ENCODE assay signal across 9 mouse cellular contexts in the genomic region with DNA sequence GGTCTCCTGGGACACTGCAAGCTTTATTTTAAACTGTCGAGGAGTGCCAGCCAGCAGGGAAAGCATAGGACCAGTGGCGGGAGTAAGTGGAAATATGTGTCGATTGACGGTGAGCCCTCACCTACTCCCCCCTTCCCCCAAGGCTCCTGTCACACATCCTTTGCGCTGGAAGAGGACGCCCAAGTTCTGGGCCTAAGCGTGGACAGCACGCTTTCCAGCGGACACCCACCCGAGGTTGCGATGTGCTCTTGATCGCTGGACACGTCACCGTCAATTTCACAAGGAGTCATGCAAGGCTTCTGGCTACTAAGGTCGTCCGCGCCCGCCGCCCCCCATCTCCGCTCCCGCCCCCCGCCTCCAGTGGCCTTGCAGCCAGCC. TPM values are rescaled to one million over a fixed set of nuclear protein-coding genes. Genes with fewer than 3 reads are reported as not detected.
A peak's percentile ranks its signal among the peaks of the same experiment; 100 is the strongest.
DNase-seq lines count a peak whose midpoint lies in the region; ATAC-seq and TF ChIP-seq lines count a peak whose summit lies in the region.
"Had no signal": no experiment of that assay in that cellular context is flagged by ENCODE, and none has a peak within 500 bp of the region (broad histone marks: within the 10 kb centered on the region; RNA-seq: fewer than 3 reads in every experiment).

No protein-coding gene starts in this region.

- no peak for DNase-seq in left cerebral cortex, adult 2 months (ENCODE audit: extremely low spot score in 1 of 2, low spot score in 2 of 2)
- DNase-seq in left cerebral cortex, adult 11 months (ENCODE audit: low spot score): no peak
- no peak for DNase-seq in right cerebral cortex, adult 2 months (ENCODE audit: low spot score in 2 of 2)
- no peak for DNase-seq in adrenal gland, postnatal 25 days

- intact Hi-C loops in left cerebral cortex, adult 2 months (cut with DNase I): loop anchor here (1.0 to 5.0 kb wide), 3 partner anchors 55 to 99 kb away; partner anchors contain the start of gene Ankrd10

- H3K4me1 ChIP-seq in forebrain, embryonic 12.5 days: peaks cover 33% of the 10 kb centered on the region
- no peaks in the 10 kb centered on the region for H3K4me1 ChIP-seq in intestine, postnatal 0 days (replicated peaks; ENCODE audit: control insufficient read depth, insufficient read depth, low read length)
- H3K4me1 ChIP-seq in neural tube, embryonic 14.5 days (ENCODE audit: control insufficient read depth, insufficient read depth, low read length): peaks cover 23% of the 10 kb centered on the region

- H3K4me3 ChIP-seq in left cerebral cortex, adult 2 months: peak overlapping the region; percentile 47
- H3K4me3 ChIP-seq in forebrain, embryonic 12.5 days (replicated peaks): peak overlapping the region; percentile 80
- peak overlapping the region; percentile 65 for H3K4me3 ChIP-seq in intestine, postnatal 0 days (ENCODE audit: low read depth, low read length)
- peak overlapping the region; percentile 76 for H3K4me3 ChIP-seq in neural tube, embryonic 14.5 days (ENCODE audit: low read depth, low read length)

- peaks cover 22% of the 10 kb centered on the region; the same call in 1 of the 2 replicates for H3K27me3 ChIP-seq in forebrain, embryonic 12.5 days
- H3K27me3 ChIP-seq in intestine, postnatal 0 days (replicated peaks; ENCODE audit: control insufficient read depth, insufficient read depth, low read length): peaks cover 60% of the 10 kb centered on the region
- no peaks in the 10 kb centered on the region for H3K27me3 ChIP-seq in neural tube, embryonic 14.5 days (ENCODE audit: control insufficient read depth, insufficient read depth, low read length)

- peak; percentile 47 for ATAC-seq in forebrain, embryonic 12.5 days (ENCODE audit: low FRiP score)
- no peak for ATAC-seq in intestine, postnatal 0 days
- peak; percentile 35 for ATAC-seq in neural tube, embryonic 14.5 days (ENCODE audit: low read depth)
- no peak for ATAC-seq in erythroid progenitor cell, adult 5-6 weeks (replicated peaks; ENCODE audit: low FRiP score, poor library complexity, severe bottlenecking)

- H3K27ac ChIP-seq in left cerebral cortex, adult 2 months: peak overlapping the region; percentile 88
- peak overlapping the region; percentile 99 for H3K27ac ChIP-seq in forebrain, embryonic 12.5 days
- H3K27ac ChIP-seq in intestine, postnatal 0 days (ENCODE audit: low read depth, low read length): no peak overlapping the region
- peak overlapping the region; percentile 100 for H3K27ac ChIP-seq in neural tube, embryonic 14.5 days (ENCODE audit: low read depth, low read length)

- H3K9ac ChIP-seq in forebrain, embryonic 12.5 days: peak overlapping the region; percentile 93
- 0 out of 2 replicates have a peak overlapping the region, but pooled peaks have one; percentile 17 for H3K9ac ChIP-seq in intestine, postnatal 0 days (ENCODE audit: low read depth, low read length)
- H3K9ac ChIP-seq in neural tube, embryonic 14.5 days (replicated peaks; ENCODE audit: low read depth, low read length): peak overlapping the region; percentile 97

- H3K9me3 ChIP-seq in forebrain, embryonic 12.5 days: no peaks in the 10 kb centered on the region
- H3K9me3 ChIP-seq in intestine, postnatal 0 days (ENCODE audit: control insufficient read depth): no peaks in the 10 kb centered on the region
- no peaks in the 10 kb centered on the region for H3K9me3 ChIP-seq in neural tube, embryonic 14.5 days (ENCODE audit: control insufficient read depth, low read length)

- under 1% methylated on average over 22 of the region's 22 CpGs for WGBS in forebrain, embryonic 12.5 days
- 4% methylated on average over 22 of the region's 22 CpGs for WGBS in intestine, postnatal 0 days
- WGBS in neural tube, embryonic 14.5 days: under 1% methylated on average over 19 of the region's 22 CpGs

- TF ChIP-seq CTCF in left cerebral cortex, adult 2 months (IDR thresholded peaks at IDR 0.05): no peak
- no peak for TF ChIP-seq CTCF in intestine, postnatal 0 days (IDR thresholded peaks at IDR 0.05; ENCODE audit: low read depth)

- H3K36me3 ChIP-seq in forebrain, embryonic 12.5 days (replicated peaks): 0 out of 2 replicates have a peak, but pooled peaks cover 2% of the 10 kb centered on the region
- no peaks in the 10 kb centered on the region for H3K36me3 ChIP-seq in intestine, postnatal 0 days (ENCODE audit: control insufficient read depth, insufficient read depth)
- H3K36me3 ChIP-seq in neural tube, embryonic 14.5 days (ENCODE audit: control insufficient read depth, insufficient read depth, low read length): no peaks in the 10 kb centered on the region

- H3K4me2 ChIP-seq in forebrain, embryonic 12.5 days: peak overlapping the region; percentile 74
- peak overlapping the region; percentile 94 for H3K4me2 ChIP-seq in intestine, postnatal 0 days (replicated peaks; ENCODE audit: low read depth)
- H3K4me2 ChIP-seq in neural tube, embryonic 14.5 days (ENCODE audit: low read depth, low read length): peak overlapping the region; percentile 54

RNA-seq across cellular contexts. Expression of gene Arhgef7, which starts 0.3 kb away (rescaled TPM):
- total RNA-seq in left cerebral cortex, adult 2 months (2021): 100 to 1,000 TPM; 129 to 140 TPM
- 78.8 and 82.1 TPM in 2 replicates for polyA plus RNA-seq in forebrain, embryonic 12.5 days (2016; fragmentation: Nextera tagmentation; extraction: Ambion mirVana)
- polyA plus RNA-seq in intestine, postnatal 0 days (2015; fragmentation: Nextera tagmentation; extraction: Ambion mirVana): 14.5 and 14.9 TPM in 2 replicates
- polyA plus RNA-seq in neural tube, embryonic 14.5 days (2014; fragmentation: Nextera tagmentation; extraction: Ambion mirVana): 79.2 and 82.1 TPM in 2 replicates
- 4.3 and 12.2 TPM in 2 replicates for total RNA-seq in erythroid progenitor cell, adult 5-6 weeks (2015; ENCODE audit: low replicate concordance)
- 12.9 and 15.0 TPM in 2 replicates for total RNA-seq in erythroid progenitor cell, adult 5-6 weeks (2017; ENCODE audit: low replicate concordance)
- total RNA-seq in adrenal gland, postnatal 25 days (2021): 47.8 and 56.5 TPM in 2 replicates

RNA-seq across cellular contexts. Expression of gene 1700016D06Rik, which starts 26.4 kb away (rescaled TPM):
- not detected for total RNA-seq in left cerebral cortex, adult 2 months (2021)
- polyA plus RNA-seq in forebrain, embryonic 12.5 days (2016; fragmentation: Nextera tagmentation; extraction: Ambion mirVana): not detected in 2 replicates
- not detected in 2 replicates for polyA plus RNA-seq in intestine, postnatal 0 days (2015; fragmentation: Nextera tagmentation; extraction: Ambion mirVana)
- polyA plus RNA-seq in neural tube, embryonic 14.5 days (2014; fragmentation: Nextera tagmentation; extraction: Ambion mirVana): not detected in 2 replicates
- total RNA-seq in erythroid progenitor cell, adult 5-6 weeks (2015; ENCODE audit: low replicate concordance): not detected in 2 replicates
- not detected in 2 replicates for total RNA-seq in erythroid progenitor cell, adult 5-6 weeks (2017; ENCODE audit: low replicate concordance)
- not detected in 2 replicates for total RNA-seq in adrenal gland, postnatal 25 days (2021)
- total RNA-seq: layer of hippocampus, postnatal 25 days had no signal

Comparison
In these comparisons a context has a peak if more than half of its experiments do, and no peak if none do; other contexts are left out.
1. ATAC-seq: peak in forebrain, embryonic 12.5 days (single experiment) and neural tube, embryonic 14.5 days (single experiment); none in intestine, postnatal 0 days (single experiment) and erythroid progenitor cell, adult 5-6 weeks (single experiment).
2. H3K9ac ChIP-seq: peak in every context shown above with its lines; median percentile 97 in neural tube, embryonic 14.5 days; 93 in forebrain, embryonic 12.5 days; 17 in intestine, postnatal 0 days.
3. Peak in every context shown above with its lines, with median percentiles within 50 percentile points of each other: H3K4me3 ChIP-seq and H3K4me2 ChIP-seq.